Mouse (Mus musculus): ENCODE data around the gene Poldip3. TPM values are rescaled to one million over a fixed set of nuclear protein-coding genes. Genes with fewer than 3 reads are reported as not detected.

The Poldip3 gene
- polyA plus RNA-seq, 1 experiment from 2014 or later: 161 TPM

GRCm38 (mm10) chr15:83167550-83168065 lies 18.4 kb upstream of the Poldip3 start:
- Histone ChIP-seq H3K27me3 (ENCODE audit: control insufficient read depth, insufficient read depth, low read length) (no peaks in the 10 kb centered on the region), H3K4me3 (ENCODE audit: low read depth, low read length) (no peak overlapping the region), H3K9ac (replicated peaks; ENCODE audit: low read length) (peak overlapping the region; percentile 32; the same call in 1 of the 2 replicates), H3K4me1 (ENCODE audit: control insufficient read depth, insufficient read depth, low read length) (peaks cover 2% of the 10 kb centered on the region; the same call in 1 of the 2 replicates), H3K4me2 (ENCODE audit: low read depth, low read length) (no peak overlapping the region), H3K9me3 (replicated peaks; ENCODE audit: control insufficient read depth, low read length) (no peaks in the 10 kb centered on the region), H3K27ac (replicated peaks; ENCODE audit: low read depth, low read length) (no peak overlapping the region), H3K36me3 (replicated peaks; ENCODE audit: control insufficient read depth, insufficient read depth, low read depth, low read length) (no peaks in the 10 kb centered on the region)
- 87% methylated on average over 8 of the region's 8 CpGs for WGBS
- ATAC-seq (replicated peaks; ENCODE audit: insufficient number of reproducible peaks, low FRiP score, low TSS enrichment, low read depth): no peak
- DNase-seq (ENCODE audit: low spot score): no peak

- peak; percentile 46 for DNase-seq (ENCODE audit: low spot score)
- WGBS: 67% methylated on average over 5 of the region's 5 CpGs
Measured at GRCm38 (mm10) chr15:83167126-83167525, 17.9 kb upstream of the Poldip3 start.

GRCm38 (mm10) chr15:83166642-83167041 lies 17.5 kb upstream of the Poldip3 start:
- no peak overlapping the region for H3K4me2 ChIP-seq (ENCODE audit: low read depth, low read length)
- 93% methylated on average over 3 of the region's 3 CpGs for WGBS
- H3K9me3 ChIP-seq (replicated peaks; ENCODE audit: control insufficient read depth, low read length): no peaks in the 10 kb centered on the region
- no peak overlapping the region for H3K4me3 ChIP-seq (ENCODE audit: low read depth, low read length)
- H3K27me3 ChIP-seq (ENCODE audit: control insufficient read depth, insufficient read depth, low read length): no peaks in the 10 kb centered on the region
- H3K27ac ChIP-seq (replicated peaks; ENCODE audit: low read depth, low read length): no peak overlapping the region
- no peak for DNase-seq (ENCODE audit: low spot score)
- ATAC-seq (replicated peaks; ENCODE audit: insufficient number of reproducible peaks, low FRiP score, low TSS enrichment, low read depth): no peak
- H3K4me1 ChIP-seq (ENCODE audit: control insufficient read depth, insufficient read depth, low read length): no peaks in the 10 kb centered on the region
- no peaks in the 10 kb centered on the region for H3K36me3 ChIP-seq (replicated peaks; ENCODE audit: control insufficient read depth, insufficient read depth, low read depth, low read length)
- H3K9ac ChIP-seq (replicated peaks; ENCODE audit: low read length): no peak overlapping the region

More at GRCm38 (mm10) chr15:83167126-83167525, 17.9 kb upstream of the Poldip3 start:
- Histone ChIP-seq H3K9me3 (replicated peaks; ENCODE audit: control insufficient read depth, low read length) (no peaks in the 10 kb centered on the region), H3K27me3 (ENCODE audit: control insufficient read depth, insufficient read depth, low read length) (no peaks in the 10 kb centered on the region), H3K36me3 (replicated peaks; ENCODE audit: control insufficient read depth, insufficient read depth, low read depth, low read length) (no peaks in the 10 kb centered on the region), H3K4me2 (ENCODE audit: low read depth, low read length) (no peak overlapping the region), H3K4me3 (ENCODE audit: low read depth, low read length) (no peak overlapping the region), H3K27ac (replicated peaks; ENCODE audit: low read depth, low read length) (no peak overlapping the region), H3K4me1 (ENCODE audit: control insufficient read depth, insufficient read depth, low read length) (peaks cover 2% of the 10 kb centered on the region; the same call in 1 of the 2 replicates), H3K9ac (replicated peaks; ENCODE audit: low read length) (0 out of 2 replicates have a peak overlapping the region, but pooled peaks have one; percentile 32)
- ATAC-seq (replicated peaks; ENCODE audit: insufficient number of reproducible peaks, low FRiP score, low TSS enrichment, low read depth): 0 out of 2 replicates have a peak, but pooled peaks have one; percentile 20

DNA sequence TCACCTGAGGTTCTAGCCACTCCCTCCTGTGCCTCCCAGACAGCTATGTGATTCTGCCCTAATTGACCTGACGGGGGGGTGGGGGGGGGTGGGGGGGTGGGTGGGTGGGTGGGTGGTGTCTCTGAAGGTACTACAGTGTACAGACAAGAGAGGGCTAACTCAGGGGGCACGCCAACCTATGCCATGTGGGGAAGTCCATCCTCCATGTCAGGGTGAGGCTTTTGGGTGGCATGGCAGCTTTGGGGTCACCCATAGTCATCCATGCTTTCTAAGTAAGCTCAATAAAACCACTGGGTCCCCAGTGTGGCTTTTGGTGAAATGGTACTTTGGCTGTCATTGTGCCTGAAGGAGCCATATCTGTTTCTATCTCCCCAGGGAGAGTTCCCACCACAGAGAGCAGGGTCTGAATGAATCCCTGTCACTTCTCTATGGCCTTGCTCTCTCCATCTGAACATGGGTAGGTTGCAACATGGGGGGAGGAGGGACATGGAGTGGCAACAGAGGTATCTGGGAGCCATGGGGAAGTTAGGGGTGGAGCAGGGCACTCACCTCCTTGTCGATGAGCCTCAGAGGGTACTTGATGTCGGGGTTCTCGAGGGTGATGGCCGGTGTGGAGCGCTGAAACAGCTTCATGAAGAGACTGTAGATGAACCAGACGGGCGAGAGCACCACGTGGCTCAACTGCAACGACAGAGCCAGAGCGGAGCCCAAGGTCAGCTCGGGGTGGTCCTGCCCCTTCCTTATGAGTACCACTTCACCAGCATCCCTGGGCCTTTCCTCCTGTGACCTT lies 16.5 kb upstream of the Poldip3 start:
- 92% methylated on average over 13 of the region's 13 CpGs for whole genome bisulfite sequencing
- Histone ChIP-seq H3K4me2 (ENCODE audit: low read depth, low read length) (no peak overlapping the region), H3K9ac (replicated peaks; ENCODE audit: low read length) (no peak overlapping the region), H3K27ac (replicated peaks; ENCODE audit: low read depth, low read length) (no peak overlapping the region), H3K4me3 (ENCODE audit: low read depth, low read length) (no peak overlapping the region), H3K27me3 (ENCODE audit: control insufficient read depth, insufficient read depth, low read length) (no peaks in the 10 kb centered on the region), H3K9me3 (replicated peaks; ENCODE audit: control insufficient read depth, low read length) (no peaks in the 10 kb centered on the region), H3K36me3 (replicated peaks; ENCODE audit: control insufficient read depth, insufficient read depth, low read depth, low read length) (no peaks in the 10 kb centered on the region), H3K4me1 (ENCODE audit: control insufficient read depth, insufficient read depth, low read length) (no peaks in the 10 kb centered on the region)
- no peak for DNase-seq (ENCODE audit: low spot score)
- no peak for ATAC-seq (replicated peaks; ENCODE audit: insufficient number of reproducible peaks, low FRiP score, low TSS enrichment, low read depth)

GRCm38 (mm10) chr15:83164971-83165471 lies 15.8 kb upstream of the Poldip3 start:
- H3K9ac ChIP-seq (replicated peaks; ENCODE audit: low read length): no peak overlapping the region
- ATAC-seq (replicated peaks; ENCODE audit: insufficient number of reproducible peaks, low FRiP score, low TSS enrichment, low read depth) (no peak), DNase-seq (ENCODE audit: low spot score) (no peak)
- no peak overlapping the region for H3K27ac ChIP-seq (replicated peaks; ENCODE audit: low read depth, low read length)
- H3K4me1 ChIP-seq (ENCODE audit: control insufficient read depth, insufficient read depth, low read length): no peaks in the 10 kb centered on the region
- H3K4me3 ChIP-seq (ENCODE audit: low read depth, low read length): no peak overlapping the region
- H3K27me3 ChIP-seq (ENCODE audit: control insufficient read depth, insufficient read depth, low read length): no peaks in the 10 kb centered on the region
- 67% methylated on average over 5 of the region's 5 CpGs for WGBS
- no peaks in the 10 kb centered on the region for H3K36me3 ChIP-seq (replicated peaks; ENCODE audit: control insufficient read depth, insufficient read depth, low read depth, low read length)
- H3K4me2 ChIP-seq (ENCODE audit: low read depth, low read length): no peak overlapping the region
- H3K9me3 ChIP-seq (replicated peaks; ENCODE audit: control insufficient read depth, low read length): no peaks in the 10 kb centered on the region

DNA sequence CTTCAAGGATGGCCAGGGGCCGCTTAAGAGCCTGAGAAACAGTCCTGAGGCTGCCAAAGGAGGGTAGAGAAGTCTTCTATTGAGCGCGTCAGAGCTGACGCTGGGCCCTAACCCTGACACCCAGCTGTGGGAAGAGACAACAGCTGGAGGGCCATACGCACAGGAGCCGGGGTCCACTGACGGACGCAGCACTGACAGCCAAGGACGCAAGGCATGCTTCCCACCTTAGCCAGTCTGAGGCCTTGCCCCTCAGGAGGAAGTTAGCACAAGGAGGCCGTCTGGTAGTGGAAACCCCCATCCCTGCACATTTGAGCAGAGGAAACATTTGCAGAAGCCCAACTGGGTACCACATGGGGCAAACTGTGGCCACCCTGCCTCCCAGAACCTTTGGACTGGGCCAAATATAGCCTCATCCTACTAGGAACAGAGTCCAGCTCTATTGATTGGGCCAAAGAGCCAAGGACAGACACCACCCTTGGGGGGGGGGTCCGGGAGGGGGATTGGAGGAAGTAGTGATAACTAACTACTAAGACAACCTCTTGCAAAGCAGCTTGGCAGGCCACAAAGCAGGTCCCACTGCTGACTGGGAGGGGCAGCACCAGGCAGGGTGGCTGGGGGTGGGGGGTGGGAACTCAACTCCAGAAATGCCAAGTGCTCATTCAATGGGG lies 13.8 kb upstream of the Poldip3 start:
- no peak for DNase-seq (ENCODE audit: low spot score)
- Histone ChIP-seq H3K9ac (replicated peaks; ENCODE audit: low read length) (no peak overlapping the region), H3K4me2 (ENCODE audit: low read depth, low read length) (no peak overlapping the region), H3K9me3 (replicated peaks; ENCODE audit: control insufficient read depth, low read length) (no peaks in the 10 kb centered on the region), H3K36me3 (replicated peaks; ENCODE audit: control insufficient read depth, insufficient read depth, low read depth, low read length) (peaks cover 6% of the 10 kb centered on the region; the same call in 1 of the 2 replicates), H3K27ac (replicated peaks; ENCODE audit: low read depth, low read length) (no peak overlapping the region), H3K4me3 (ENCODE audit: low read depth, low read length) (no peak overlapping the region), H3K4me1 (ENCODE audit: control insufficient read depth, insufficient read depth, low read length) (no peaks in the 10 kb centered on the region), H3K27me3 (ENCODE audit: control insufficient read depth, insufficient read depth, low read length) (no peaks in the 10 kb centered on the region)
- no peak for ATAC-seq (replicated peaks; ENCODE audit: insufficient number of reproducible peaks, low FRiP score, low TSS enrichment, low read depth)
- 83% methylated on average over 11 of the region's 11 CpGs for WGBS

DNA sequence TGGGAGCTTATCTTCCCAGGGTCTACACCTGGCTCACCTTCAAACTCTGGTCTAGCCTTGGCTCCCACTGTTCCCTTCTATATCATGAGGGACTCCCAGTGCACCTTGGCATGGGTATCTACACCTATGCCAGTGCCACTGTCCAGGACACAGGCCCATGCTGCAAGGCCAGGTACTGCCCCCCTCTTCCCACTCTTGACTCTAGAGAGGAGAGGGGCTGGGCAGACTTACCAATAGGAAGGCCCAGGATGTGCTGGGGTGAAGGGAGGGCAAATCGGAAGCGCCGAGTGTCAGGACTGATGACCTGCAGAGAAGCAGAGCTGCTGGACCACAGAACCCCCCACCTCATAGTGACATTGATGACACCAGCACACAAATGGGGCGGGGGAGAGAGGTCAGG lies 12.8 kb upstream of the Poldip3 start:
- H3K36me3 ChIP-seq (replicated peaks; ENCODE audit: control insufficient read depth, insufficient read depth, low read depth, low read length): peaks cover 6% of the 10 kb centered on the region; the same call in 1 of the 2 replicates
- H3K4me1 ChIP-seq (ENCODE audit: control insufficient read depth, insufficient read depth, low read length): no peaks in the 10 kb centered on the region
- H3K27me3 ChIP-seq (ENCODE audit: control insufficient read depth, insufficient read depth, low read length): no peaks in the 10 kb centered on the region
- no peak overlapping the region for H3K9ac ChIP-seq (replicated peaks; ENCODE audit: low read length)
- DNase-seq (ENCODE audit: low spot score) (no peak), ATAC-seq (replicated peaks; ENCODE audit: insufficient number of reproducible peaks, low FRiP score, low TSS enrichment, low read depth) (no peak)
- H3K9me3 ChIP-seq (replicated peaks; ENCODE audit: control insufficient read depth, low read length): no peaks in the 10 kb centered on the region
- H3K27ac ChIP-seq (replicated peaks; ENCODE audit: low read depth, low read length): no peak overlapping the region
- 89% methylated on average over 4 of the region's 4 CpGs for WGBS
- no peak overlapping the region for H3K4me2 ChIP-seq (ENCODE audit: low read depth, low read length)
- H3K4me3 ChIP-seq (ENCODE audit: low read depth, low read length): no peak overlapping the region

Data from embryonic facial prominence, embryonic 11.5 days (tissue).